Mouse (Mus musculus) testis, adult 2 months (tissue): ENCODE measurements around the gene Top2b. TPM values are rescaled to one million over a fixed set of nuclear protein-coding genes. Genes with fewer than 3 reads are reported as not detected.

Source experiments
- H3K27ac ChIP-seq: fragments of 200-500 bp; 2 replicates; pipeline ENCODE4 v1.5.1; 2012; ENCODE audit warnings: low read depth, low read length; ENCODE audit not compliant: control insufficient read depth, insufficient read depth
- H3K27me3 ChIP-seq: fragments of 200-500 bp; 2 replicates; pipeline ENCODE4 v1.6.1; 2012; ENCODE audit warnings: mild to moderate bottlenecking, low read length, moderate library complexity; ENCODE audit not compliant: control insufficient read depth, insufficient read depth
- H3K36me3 ChIP-seq: fragments of 200-500 bp; 2 replicates; pipeline ENCODE4 v1.6.1; 2012; ENCODE audit warnings: mild to moderate bottlenecking, low read length; ENCODE audit not compliant: control insufficient read depth, insufficient read depth
- H3K4me1 ChIP-seq: fragments of 200-500 bp; 2 replicates; pipeline ENCODE4 v1.6.1; 2012; ENCODE audit warnings: low read length; ENCODE audit not compliant: control insufficient read depth, insufficient read depth
- H3K4me3 ChIP-seq: fragments of 200-500 bp; 2 replicates; pipeline ENCODE4 v1.5.1; 2012; ENCODE audit warnings: low read depth, mild to moderate bottlenecking, low read length, moderate library complexity, mixed read lengths; ENCODE audit not compliant: control insufficient read depth
- CTCF ChIP-seq: fragments of 200-500 bp; IDR thresholded peaks from 2 replicates; pipeline ENCODE4 v1.5.1; 2012; ENCODE audit warnings: low read depth, mild to moderate bottlenecking, inconsistent platforms, low read length, moderate library complexity; ENCODE audit not compliant: control insufficient read depth, insufficient read depth, insufficient replicate concordance
- POLR2A ChIP-seq: fragments of 200-500 bp; IDR thresholded peaks from 2 replicates; pipeline ENCODE4 v1.6.1; 2012; ENCODE audit warnings: low read depth, mild to moderate bottlenecking, inconsistent platforms, low read length, moderate library complexity; ENCODE audit not compliant: control insufficient read depth
- polyA plus RNA-seq: library from polyadenylated mRNA; depleted of rRNA; stranded (reverse); fragments of >200 nt; gene quantifications from 2 replicates; pipeline ENCODE4 v1.2.3, GENCODE M21; 2012; rRNA removed

The Top2b gene
- 3.5 and 6.7 TPM in 2 replicates for polyA plus RNA-seq

DNA sequence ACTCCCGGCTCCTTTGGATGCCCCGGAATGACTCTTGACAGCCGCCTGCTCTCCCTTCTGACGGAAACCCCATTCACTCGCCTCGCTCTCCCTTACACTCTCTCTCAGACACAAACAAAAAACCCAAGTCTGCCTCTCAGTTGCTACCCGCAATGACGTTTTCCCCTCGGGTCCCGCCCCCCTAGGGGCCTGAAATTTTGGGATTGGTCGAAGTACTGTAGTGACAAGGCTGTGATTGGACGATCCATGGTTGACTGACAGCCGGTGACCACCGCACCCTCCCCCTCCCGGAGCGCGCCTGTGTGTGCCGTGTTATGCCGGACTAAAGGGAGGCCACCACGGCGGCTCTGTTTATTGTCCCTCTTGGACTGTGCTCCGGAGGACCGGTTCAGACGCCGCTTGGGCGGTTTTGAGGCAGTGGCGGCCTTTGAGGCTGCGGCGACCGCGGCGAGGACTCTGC lies at the start of gene Top2b:
Gene Top2b, plus strand, starts transcription at position 302 of the 460 bp plus-strand sequence.
- no peaks in the 10 kb centered on the region for H3K27me3 ChIP-seq
- H3K4me3 ChIP-seq: peak within 1 kb of the TSS; percentile 98
- no peaks in the 10 kb centered on the region for H3K36me3 ChIP-seq
- TF ChIP-seq POLR2A (peak; percentile 83), CTCF (no peak)
- H3K4me1 ChIP-seq: peaks cover 6% of the 10 kb centered on the region
- H3K27ac ChIP-seq: peak within 1 kb of the TSS; percentile 97

DNA sequence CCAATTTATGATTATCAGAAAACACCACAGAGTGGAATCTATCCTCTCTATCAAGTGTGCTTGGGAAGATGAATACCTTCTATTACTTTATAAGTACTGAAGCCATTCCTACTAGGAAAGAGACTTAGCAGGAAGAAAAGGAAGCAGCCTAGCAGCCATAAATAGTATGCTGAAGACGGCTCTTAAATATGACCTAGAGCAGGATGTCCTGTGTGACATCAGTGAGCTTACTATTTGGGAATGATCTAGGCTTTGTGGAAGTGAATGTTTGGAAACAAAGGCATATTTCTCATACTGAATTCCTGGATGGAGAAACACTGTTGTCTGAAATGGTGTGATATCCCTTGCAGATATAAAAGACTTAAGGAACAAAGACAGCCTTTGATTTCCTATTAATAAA lies 48.3 kb upstream of the Top2b start:
- no peak overlapping the region for H3K4me3 ChIP-seq
- H3K27ac ChIP-seq: no peak overlapping the region
- H3K4me1 ChIP-seq: no peaks in the 10 kb centered on the region
- H3K27me3 ChIP-seq: no peaks in the 10 kb centered on the region
- TF ChIP-seq POLR2A (no peak), CTCF (no peak)
- no peaks in the 10 kb centered on the region for H3K36me3 ChIP-seq

DNA sequence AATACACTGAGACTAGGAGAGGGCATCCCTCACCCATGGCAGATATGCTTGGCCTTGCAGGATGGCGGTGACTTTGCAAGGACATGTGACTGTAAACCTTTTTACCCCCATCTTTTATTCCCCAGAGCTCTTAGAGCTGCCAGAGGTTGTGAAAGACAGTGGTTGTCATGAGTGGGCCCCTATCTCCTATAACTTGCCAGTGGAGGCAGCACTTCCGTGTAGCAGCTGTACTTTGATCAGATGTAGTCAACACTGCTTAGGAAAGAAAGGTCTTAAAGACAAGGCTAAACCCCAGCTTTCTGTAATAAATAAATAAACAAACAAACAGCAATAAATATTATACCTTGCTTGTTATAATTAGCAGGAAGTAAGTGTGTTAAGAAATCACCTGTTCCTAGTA lies 45.2 kb upstream of the Top2b start:
- no peaks in the 10 kb centered on the region for H3K4me1 ChIP-seq
- H3K36me3 ChIP-seq: no peaks in the 10 kb centered on the region
- no peak overlapping the region for H3K27ac ChIP-seq
- H3K27me3 ChIP-seq: no peaks in the 10 kb centered on the region
- no peak overlapping the region for H3K4me3 ChIP-seq
- no peak for TF ChIP-seq POLR2A

DNA sequence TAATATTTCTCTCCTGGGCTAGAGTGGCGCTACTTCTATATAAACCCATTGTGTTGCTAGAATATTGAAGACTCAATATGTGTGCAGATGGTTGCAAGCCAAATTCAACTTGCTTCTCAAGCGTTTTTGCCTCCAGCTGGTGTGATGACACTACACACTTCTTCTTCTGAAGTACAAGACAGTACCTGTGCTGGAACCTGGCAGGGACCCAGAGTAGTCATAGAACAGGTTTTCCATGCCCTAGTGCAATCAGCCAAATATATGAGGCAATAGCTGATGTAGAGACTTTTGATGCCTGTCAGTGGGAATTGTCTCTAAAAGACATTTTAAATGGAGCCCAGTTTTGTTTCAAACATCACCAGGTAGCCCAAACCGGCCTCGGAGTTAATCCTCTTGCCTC lies 40.6 kb upstream of the Top2b start:
- Histone ChIP-seq H3K27ac (no peak overlapping the region), H3K4me3 (no peak overlapping the region), H3K4me1 (no peaks in the 10 kb centered on the region), H3K36me3 (no peaks in the 10 kb centered on the region), H3K27me3 (no peaks in the 10 kb centered on the region)
- TF ChIP-seq POLR2A (no peak), CTCF (no peak)

DNA sequence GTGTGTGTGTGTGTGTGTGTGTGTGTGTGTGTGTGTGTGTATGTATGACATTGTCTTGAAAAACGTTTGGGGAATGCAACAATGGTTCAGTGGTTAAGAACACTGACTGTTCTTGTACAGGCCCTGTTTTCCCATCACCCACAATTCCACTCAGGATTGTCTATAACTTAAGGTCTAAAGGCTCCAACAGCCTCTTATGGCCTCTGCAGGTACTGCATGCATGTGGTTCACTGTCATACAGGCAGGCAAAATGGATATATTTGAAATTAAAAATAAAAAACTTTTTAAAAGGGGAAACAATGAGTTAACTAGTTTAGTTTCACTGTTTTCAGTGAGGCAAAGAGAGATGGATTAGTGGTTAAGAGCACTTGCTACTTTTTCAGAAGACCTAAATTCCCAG lies 39.8 kb upstream of the Top2b start:
- Histone ChIP-seq H3K27ac (no peak overlapping the region), H3K4me1 (no peaks in the 10 kb centered on the region), H3K36me3 (no peaks in the 10 kb centered on the region), H3K4me3 (no peak overlapping the region), H3K27me3 (no peaks in the 10 kb centered on the region)
- TF ChIP-seq POLR2A: no peak
- no peak for TF ChIP-seq CTCF

DNA sequence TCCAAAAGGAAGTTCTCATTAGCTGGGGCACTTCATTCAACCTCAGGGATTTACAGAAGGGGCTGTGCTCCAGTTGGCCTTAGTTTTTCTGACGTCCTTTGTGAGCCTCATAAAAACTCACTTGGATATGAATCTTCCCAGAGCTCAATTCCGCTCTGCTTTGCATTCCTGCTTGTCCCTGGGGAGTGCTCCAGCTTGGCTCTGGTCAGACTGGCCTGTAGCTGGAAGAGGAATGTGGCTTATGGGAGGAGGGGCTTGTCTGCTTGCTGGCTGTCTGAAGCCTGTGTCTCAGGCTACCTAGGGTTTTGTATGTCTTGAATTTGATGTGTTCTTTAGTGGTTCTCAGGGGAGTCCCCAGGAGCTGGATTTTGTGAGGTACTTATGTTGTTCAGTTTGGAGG lies 36.4 kb upstream of the Top2b start:
- no peak overlapping the region for H3K27ac ChIP-seq
- TF ChIP-seq POLR2A (no peak), CTCF (no peak)
- no peaks in the 10 kb centered on the region for H3K4me1 ChIP-seq
- H3K27me3 ChIP-seq: no peaks in the 10 kb centered on the region
- H3K36me3 ChIP-seq: no peaks in the 10 kb centered on the region
- H3K4me3 ChIP-seq: no peak overlapping the region

DNA sequence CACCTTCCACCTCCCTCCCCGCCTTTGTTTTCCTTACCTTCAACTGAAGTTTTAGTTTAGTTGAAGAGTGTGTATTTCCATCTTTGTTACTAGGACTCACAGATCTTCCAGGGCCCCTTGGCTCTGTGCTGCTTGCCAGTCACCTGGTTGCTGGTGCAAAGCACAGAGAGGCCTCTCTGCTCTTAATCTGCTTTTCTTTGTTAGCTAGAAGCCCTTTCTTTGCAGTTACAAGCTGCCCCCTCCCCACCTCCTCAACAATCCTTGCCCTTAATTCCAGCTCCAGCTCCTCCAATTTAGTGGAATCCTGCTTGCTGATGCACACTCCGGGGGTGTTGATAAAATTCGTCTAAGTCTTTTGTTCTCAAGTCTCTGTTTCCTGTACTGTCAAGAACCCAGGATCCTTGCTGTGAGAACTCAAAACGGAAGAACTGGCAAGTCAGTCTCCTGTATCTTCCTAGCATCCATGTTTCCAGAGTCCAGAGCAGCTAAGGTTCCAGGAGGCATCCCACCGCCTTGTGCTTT lies 36.0 kb upstream of the Top2b start:
- Histone ChIP-seq H3K27me3 (no peaks in the 10 kb centered on the region), H3K36me3 (no peaks in the 10 kb centered on the region), H3K4me1 (no peaks in the 10 kb centered on the region), H3K4me3 (no peak overlapping the region), H3K27ac (no peak overlapping the region)
- TF ChIP-seq CTCF (no peak), POLR2A (no peak)

DNA sequence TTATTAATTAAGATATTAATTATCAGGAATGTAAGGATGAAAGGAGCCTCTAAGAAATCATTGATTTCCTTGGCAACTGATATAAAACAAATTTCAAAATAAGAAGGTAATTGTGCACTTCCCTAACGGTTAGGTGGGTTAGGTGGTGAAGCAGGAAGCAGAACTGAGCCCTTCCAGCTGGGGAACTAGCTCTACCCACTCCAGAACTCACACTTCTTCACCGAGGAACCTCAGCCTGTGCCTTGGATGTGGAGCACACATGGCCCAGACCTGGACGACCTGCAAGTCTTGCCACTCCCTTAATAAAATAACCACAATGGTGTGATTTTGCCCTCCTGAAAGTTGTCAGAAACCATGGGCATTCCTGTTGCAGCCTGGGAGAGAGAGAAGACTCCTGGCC lies 35.2 kb upstream of the Top2b start:
- TF ChIP-seq CTCF (no peak), POLR2A (no peak)
- H3K27me3 ChIP-seq: no peaks in the 10 kb centered on the region
- H3K4me3 ChIP-seq: no peak overlapping the region
- no peak overlapping the region for H3K27ac ChIP-seq
- no peaks in the 10 kb centered on the region for H3K4me1 ChIP-seq
- no peaks in the 10 kb centered on the region for H3K36me3 ChIP-seq
